Mouse (Mus musculus): ENCODE measurements at regions not wholly inside any gene's neighbourhood (a gene's known extent, or its start where the extent isn't known, plus 50 kb on each side); places are given as distances from the start of the nearest gene placed in this dataset.

- intact Hi-C loops (cut with DNase I) = no loop called here
- no peak for DNase-seq (ENCODE audit: low spot score in 2 of 2)
These were observed 111.5 kb downstream of the Nr1d2 start for GRCm38 (mm10) chr14:18127385-18127784.

- intact Hi-C loops (cut with DNase I) = loop anchor here (2.0 kb wide), 1 partner anchor 78 kb away; no protein-coding TSS in a partner anchor
- DNase-seq (ENCODE audit: low spot score in 2 of 2) = peak; percentile 69 to 89
These were observed 131.8 kb downstream of the Nr1d2 start for GRCm38 (mm10) chr14:18106901-18107789.

GRCm38 (mm10) chr14:18105606-18106005 lies 133.3 kb downstream of the Nr1d2 start:
- DNase-seq (ENCODE audit: low spot score in 2 of 2) = no peak
- intact Hi-C loops (cut with DNase I) = loop anchor here (2.0 kb wide), 1 partner anchor 77 kb away; no protein-coding TSS in a partner anchor

GRCm38 (mm10) chr14:18100195-18100594 lies 138.7 kb downstream of the Nr1d2 start:
- intact Hi-C loops (cut with DNase I) = no loop called here
- DNase-seq (ENCODE audit: low spot score in 2 of 2) = no peak
